Mouse (Mus musculus) cortical plate, adult 2 months (tissue): ENCODE results near the gene Ipo4. TPM values are rescaled to one million over a fixed set of nuclear protein-coding genes. Genes with fewer than 3 reads are reported as not detected.
A peak's percentile ranks its signal among the peaks of the same experiment; 100 is the strongest.

Experiments
- H3K27ac ChIP-seq: fragments of 200-500 bp; 2 replicates; pipeline ENCODE4 v1.5.1; 2012; ENCODE audit warnings: low read length, control low read depth, inconsistent platforms; ENCODE audit not compliant: insufficient read depth
- H3K4me1 ChIP-seq: fragments of 200-500 bp; 2 replicates; pipeline ENCODE4 v1.6.1; 2011; ENCODE audit warnings: low read length; ENCODE audit not compliant: control insufficient read depth, insufficient read depth
- H3K4me3 ChIP-seq: fragments of 200-500 bp; 2 replicates; pipeline ENCODE4 v1.5.1; 2011; ENCODE audit warnings: mild to moderate bottlenecking, low read length, control low read depth; ENCODE audit not compliant: insufficient read depth
- CTCF ChIP-seq: fragments of 200-500 bp; IDR thresholded peaks from 2 replicates; pipeline ENCODE4 v1.5.1; 2011; ENCODE audit warnings: mild to moderate bottlenecking, control low read depth, low read length; ENCODE audit not compliant: insufficient read depth; ENCODE audit errors: extremely low read depth
- POLR2A ChIP-seq: fragments of 200-500 bp; IDR thresholded peaks from 2 replicates; pipeline ENCODE4 v1.6.1; 2011; ENCODE audit warnings: mild to moderate bottlenecking, low read length, control low read depth; ENCODE audit not compliant: insufficient read depth; ENCODE audit errors: extremely low read depth
- polyA plus RNA-seq: library from polyadenylated mRNA; depleted of rRNA; stranded (reverse); fragments of >200 nt; gene quantifications from 2 replicates; pipeline ENCODE4 v1.2.3, GENCODE M21; 2012

Ipo4 gene
- polyA plus RNA-seq, 1 experiment = 152 TPM

DNA sequence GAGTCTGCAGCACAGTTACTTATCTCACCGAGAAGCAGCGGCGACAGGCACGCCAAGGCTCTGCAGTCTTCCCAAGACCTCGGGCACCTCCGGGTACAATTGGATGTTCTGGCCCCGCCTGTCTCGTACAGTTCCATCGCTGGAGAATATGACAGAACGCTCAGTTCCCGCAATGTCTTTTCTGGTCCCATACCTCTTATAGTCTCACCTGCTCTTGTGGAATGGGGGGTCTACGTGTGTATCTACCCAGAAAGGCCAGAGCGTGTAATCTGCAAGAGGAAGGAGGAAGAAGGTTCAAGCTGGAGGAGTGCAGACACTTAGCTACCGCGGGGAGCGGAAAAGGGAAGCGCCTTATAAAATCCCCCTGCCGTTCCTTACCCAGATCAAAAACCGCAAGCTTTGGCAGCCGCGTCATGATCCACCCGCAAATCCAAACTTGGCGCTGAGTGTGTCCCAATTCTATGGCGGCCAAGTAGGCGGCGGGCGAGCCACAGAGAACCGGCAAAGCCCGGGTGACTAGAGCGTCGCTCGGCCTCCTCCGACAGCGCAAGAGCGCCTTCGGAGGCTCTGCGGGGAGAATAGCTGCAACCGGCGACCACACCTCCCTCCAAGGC, 24.3 kb upstream of the Ipo4 start, which contains the start of gene Mdp1:
Gene Mdp1, minus strand, starts transcription at position 549 of the 614 bp plus-strand sequence.
- TF ChIP-seq CTCF (peak; percentile 42), POLR2A (peak; percentile 15; the same call in 1 of the 2 replicates)
- H3K27ac ChIP-seq = peak within 1 kb of the TSS; percentile 54
- no peaks in the 10 kb centered on the region for H3K4me1 ChIP-seq
- peak within 1 kb of the TSS; percentile 88 for H3K4me3 ChIP-seq

- Histone ChIP-seq H3K4me3 (no peak overlapping the region), H3K27ac (no peak overlapping the region), H3K4me1 (no peaks in the 10 kb centered on the region)
- TF ChIP-seq CTCF (no peak), POLR2A (no peak)
These were observed 22.3 kb upstream of the Ipo4 start for GRCm38 (mm10) chr14:55658011-55658410.

- TF ChIP-seq POLR2A (no peak), CTCF (no peak)
These were observed 21.2 kb upstream of the Ipo4 start for GRCm38 (mm10) chr14:55656935-55657334.

GRCm38 (mm10) chr14:55651528-55651927, 15.8 kb upstream of the Ipo4 start:
- Histone ChIP-seq H3K4me1 (no peaks in the 10 kb centered on the region), H3K27ac (no peak overlapping the region), H3K4me3 (no peak overlapping the region)
- TF ChIP-seq POLR2A (no peak), CTCF (no peak)

More at GRCm38 (mm10) chr14:55656935-55657334, 21.2 kb upstream of the Ipo4 start:
- Histone ChIP-seq H3K4me1 (no peaks in the 10 kb centered on the region), H3K4me3 (no peak overlapping the region), H3K27ac (no peak overlapping the region)

GRCm38 (mm10) chr14:55649884-55650283, 14.1 kb upstream of the Ipo4 start, which contains the start of gene Tssk4:
Tssk4 (plus strand) TSS chr14:55650184.
- no peak for TF ChIP-seq CTCF
- TF ChIP-seq POLR2A = no peak
- H3K27ac ChIP-seq = no peak within 1 kb of the TSS
- no peaks in the 10 kb centered on the region for H3K4me1 ChIP-seq
- H3K4me3 ChIP-seq = no peak within 1 kb of the TSS

DNA sequence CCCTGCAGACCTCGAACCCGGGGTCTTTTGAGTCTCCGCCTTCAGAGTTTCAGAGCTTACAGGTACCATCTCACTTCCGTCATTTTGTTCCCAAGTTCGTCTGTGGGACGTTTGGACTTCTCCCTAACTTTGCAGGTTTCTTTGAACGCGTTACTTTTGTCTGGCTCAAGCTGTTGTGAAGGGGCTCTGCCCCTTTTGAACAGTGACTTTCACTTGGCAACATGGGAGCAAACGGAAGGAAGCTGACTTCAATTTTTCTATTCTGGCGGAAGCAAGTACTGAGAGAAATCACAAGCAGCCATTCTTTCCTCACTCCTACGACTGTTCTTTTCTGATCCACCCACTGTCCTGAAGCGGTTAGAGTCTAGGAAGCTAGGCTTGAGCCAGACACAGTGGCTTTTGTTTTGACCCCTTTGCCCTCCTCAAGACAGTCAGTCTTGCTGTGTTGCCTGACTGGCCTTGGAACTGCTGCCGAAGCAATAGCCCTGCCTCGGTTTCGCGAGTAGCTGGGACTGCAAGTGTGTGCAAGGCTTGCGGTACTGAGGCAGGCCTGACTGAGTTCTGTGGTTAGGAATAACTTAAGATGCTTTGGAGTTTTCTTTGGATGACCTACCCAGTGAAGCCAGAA, 8.6 kb upstream of the Ipo4 start:
- TF ChIP-seq POLR2A = no peak
- no peak for TF ChIP-seq CTCF
- H3K4me1 ChIP-seq = peaks cover 7% of the 10 kb centered on the region; the same call in 1 of the 2 replicates
- H3K27ac ChIP-seq = no peak overlapping the region
- peak overlapping the region; percentile 76 for H3K4me3 ChIP-seq

GRCm38 (mm10) chr14:55643060-55643907, 7.5 kb upstream of the Ipo4 start, which contains the start of gene Tm9sf1:
Tm9sf1 (minus strand) TSS chr14:55643806.
- H3K4me1 ChIP-seq = peaks cover 7% of the 10 kb centered on the region; the same call in 1 of the 2 replicates
- TF ChIP-seq CTCF (no peak), POLR2A (peak; percentile 36; the same call in 1 of the 2 replicates)
- peak within 1 kb of the TSS; percentile 76 for H3K4me3 ChIP-seq
- H3K27ac ChIP-seq = peak within 1 kb of the TSS; percentile 95

GRCm38 (mm10) chr14:55642679-55643059, 6.9 kb upstream of the Ipo4 start:
- peaks cover 7% of the 10 kb centered on the region; the same call in 1 of the 2 replicates for H3K4me1 ChIP-seq
- TF ChIP-seq CTCF (no peak), POLR2A (no peak)
- peak overlapping the region; percentile 95; the same call in 1 of the 2 replicates for H3K27ac ChIP-seq
- peak overlapping the region; percentile 76 for H3K4me3 ChIP-seq

GRCm38 (mm10) chr14:55641291-55641690, 5.5 kb upstream of the Ipo4 start:
- Histone ChIP-seq H3K27ac (no peak overlapping the region), H3K4me1 (peaks cover 7% of the 10 kb centered on the region; the same call in 1 of the 2 replicates), H3K4me3 (no peak overlapping the region)
- no peak for TF ChIP-seq POLR2A
- no peak for TF ChIP-seq CTCF

DNA sequence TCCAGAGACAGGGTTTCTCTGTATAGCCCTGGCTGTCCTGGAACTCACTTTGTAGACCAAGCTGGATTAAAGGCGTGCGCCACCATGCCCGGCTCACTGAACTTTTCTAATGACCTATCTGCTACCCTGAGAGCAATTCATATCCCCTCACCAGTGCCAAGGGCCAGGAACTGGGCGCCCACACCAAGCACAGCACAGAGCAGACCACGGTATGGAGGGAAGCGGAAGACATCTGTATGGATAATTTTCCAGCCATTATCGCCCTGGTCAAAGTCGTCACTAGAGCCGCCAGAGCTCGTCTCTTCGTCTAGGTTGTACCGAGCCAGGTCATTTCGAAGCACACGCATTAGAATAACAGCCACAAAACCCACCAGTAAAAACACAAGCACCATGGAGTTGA, 5.1 kb upstream of the Ipo4 start:
- Histone ChIP-seq H3K4me3 (no peak overlapping the region), H3K4me1 (peaks cover 7% of the 10 kb centered on the region; the same call in 1 of the 2 replicates)
- TF ChIP-seq CTCF (no peak), POLR2A (no peak)

More for the DNA sequence above, 5.1 kb upstream of the Ipo4 start:
- H3K27ac ChIP-seq = no peak overlapping the region
